Mouse (Mus musculus) kidney, postnatal 36 days (tissue): ENCODE results near the gene Pltp.
"Not testable (repeated sequence)": the region's sequence is repeated elsewhere in the genome, so short reads cannot be mapped to it uniquely, and the experiment has no call there.

Source experiments
- DNase-seq, 2 experiments: peaks; one replicate each; pipeline ENCODE4 v3.0.0; 2021 to 2022; ENCODE audit warnings: mixed read lengths in 2 of 2

Pltp gene

GRCm38 (mm10) chr2:164878509-164879227, 21.2 kb upstream of the Pltp start:
- peak; percentile 83 to 89 for DNase-seq

GRCm38 (mm10) chr2:164877376-164878215, 20.1 kb upstream of the Pltp start:
- not testable (repeated sequence) for DNase-seq

- not testable (repeated sequence) for DNase-seq
Observed at GRCm38 (mm10) chr2:164875648-164876047, 18.1 kb upstream of the Pltp start.

- peak; percentile 51 to 69 for DNase-seq
Observed at GRCm38 (mm10) chr2:164874239-164874769, 16.8 kb upstream of the Pltp start.

GRCm38 (mm10) chr2:164873621-164874020, 16.1 kb upstream of the Pltp start:
- DNase-seq: no peak

- DNase-seq: no peak
Observed at GRCm38 (mm10) chr2:164871602-164872303, 14.2 kb upstream of the Pltp start.

GRCm38 (mm10) chr2:164868491-164868890, 11.0 kb upstream of the Pltp start:
- DNase-seq: no peak

- peak in 1 of 2 experiments; percentile 56 for DNase-seq
Observed at GRCm38 (mm10) chr2:164867566-164867965, 10.1 kb upstream of the Pltp start.

- DNase-seq: peak; percentile 70 to 72
Observed at GRCm38 (mm10) chr2:164866741-164867551, 9.4 kb upstream of the Pltp start.

GRCm38 (mm10) chr2:164864593-164864992, 7.1 kb upstream of the Pltp start:
- DNase-seq: no peak

- DNase-seq: not testable (repeated sequence)
Observed at GRCm38 (mm10) chr2:164863411-164863810, 5.9 kb upstream of the Pltp start.

GRCm38 (mm10) chr2:164862179-164862861, 4.8 kb upstream of the Pltp start:
- peak; percentile 67 to 72 for DNase-seq

- no peak for DNase-seq
Observed at GRCm38 (mm10) chr2:164861094-164861493, 3.6 kb upstream of the Pltp start.

- peak; percentile 70 to 71 for DNase-seq
Observed at GRCm38 (mm10) chr2:164859640-164860432, 2.3 kb upstream of the Pltp start.

- DNase-seq: no peak
Observed at GRCm38 (mm10) chr2:164859155-164859554, 1.6 kb upstream of the Pltp start.

- DNase-seq: no peak
Observed at GRCm38 (mm10) chr2:164857842-164858553, 487 bp upstream of the Pltp start.

GRCm38 (mm10) chr2:164856309-164857100, 1.0 kb downstream of the Pltp start:
- DNase-seq: peak in 1 of 2 experiments; percentile 33

GRCm38 (mm10) chr2:164855572-164855971, 1.9 kb downstream of the Pltp start:
- DNase-seq: not testable (repeated sequence)

- DNase-seq: no peak
Observed at GRCm38 (mm10) chr2:164850061-164850460, 7.5 kb downstream of the Pltp start.
